Comparison of ENCODE assay signal across 25 mouse cellular contexts in genomic region chrX:106871894-106872293, GRCm38 (mm10). TPM values are rescaled to one million over a fixed set of nuclear protein-coding genes. Genes with fewer than 3 reads are reported as not detected.
DNase-seq lines count a peak whose midpoint lies in the region; ATAC-seq and TF ChIP-seq lines count a peak whose summit lies in the region.
"Had no signal": no experiment of that assay in that cellular context is flagged by ENCODE, and none has a peak within 500 bp of the region (broad histone marks: within the 10 kb centered on the region; RNA-seq: fewer than 3 reads in every experiment).

No protein-coding gene starts in this region.

- no peaks in the 10 kb centered on the region for H3K27me3 ChIP-seq in kidney, postnatal 0 days (ENCODE audit: insufficient read depth, low read length)
- H3K27me3 ChIP-seq in embryonic facial prominence, embryonic 14.5 days (replicated peaks; ENCODE audit: control insufficient read depth, insufficient read depth, low read length) = no peaks in the 10 kb centered on the region
- no peaks in the 10 kb centered on the region for H3K27me3 ChIP-seq in stomach, embryonic 15.5 days (replicated peaks)
- H3K27me3 ChIP-seq in heart, embryonic 12.5 days (replicated peaks) = no peaks in the 10 kb centered on the region
- H3K27me3 ChIP-seq in forebrain, embryonic 12.5 days = 0 out of 2 replicates have a peak, but pooled peaks cover 6% of the 10 kb centered on the region
- H3K27me3 ChIP-seq: liver, embryonic 13.5 days; midbrain, embryonic 15.5 days; neural tube, embryonic 12.5 days had no signal

- no peak overlapping the region for H3K4me3 ChIP-seq in kidney, postnatal 0 days (replicated peaks; ENCODE audit: low read depth, low read length)
- H3K4me3 ChIP-seq in embryonic facial prominence, embryonic 14.5 days (ENCODE audit: low read depth, low read length) = no peak overlapping the region
- H3K4me3 ChIP-seq in stomach, embryonic 15.5 days (replicated peaks) = no peak overlapping the region
- H3K4me3 ChIP-seq in heart, embryonic 12.5 days = no peak overlapping the region
- no peak overlapping the region for H3K4me3 ChIP-seq in forebrain, embryonic 12.5 days (replicated peaks)
- H3K4me3 ChIP-seq: heart, embryonic 10.5 days; hindbrain, embryonic 10.5 days; kidney, embryonic 15.5 days; liver, embryonic 13.5 days; midbrain, embryonic 15.5 days; neural tube, embryonic 12.5 days had no signal

- H3K9me3 ChIP-seq in kidney, postnatal 0 days (replicated peaks; ENCODE audit: low read length) = no peaks in the 10 kb centered on the region
- no peaks in the 10 kb centered on the region for H3K9me3 ChIP-seq in embryonic facial prominence, embryonic 14.5 days (ENCODE audit: control insufficient read depth, low read length)
- H3K9me3 ChIP-seq in stomach, embryonic 15.5 days = no peaks in the 10 kb centered on the region
- no peaks in the 10 kb centered on the region for H3K9me3 ChIP-seq in heart, embryonic 12.5 days (replicated peaks)
- no peaks in the 10 kb centered on the region for H3K9me3 ChIP-seq in forebrain, embryonic 12.5 days
- H3K9me3 ChIP-seq: heart, embryonic 10.5 days; hindbrain, embryonic 10.5 days; kidney, embryonic 15.5 days; liver, embryonic 13.5 days; midbrain, embryonic 15.5 days; neural tube, embryonic 12.5 days had no signal

- no peak overlapping the region for H3K4me2 ChIP-seq in kidney, postnatal 0 days (ENCODE audit: low read length)
- no peak overlapping the region for H3K4me2 ChIP-seq in embryonic facial prominence, embryonic 14.5 days (ENCODE audit: low read depth, low read length)
- H3K4me2 ChIP-seq in stomach, embryonic 15.5 days = no peak overlapping the region
- H3K4me2 ChIP-seq in heart, embryonic 12.5 days = no peak overlapping the region
- no peak overlapping the region for H3K4me2 ChIP-seq in forebrain, embryonic 12.5 days
- H3K4me2 ChIP-seq: kidney, embryonic 15.5 days; liver, embryonic 13.5 days; midbrain, embryonic 15.5 days; neural tube, embryonic 12.5 days had no signal

- 44% methylated on average over 3 of the region's 3 CpGs for WGBS in kidney, postnatal 0 days
- 21% methylated on average over 3 of the region's 3 CpGs for WGBS in embryonic facial prominence, embryonic 14.5 days
- WGBS in stomach, embryonic 15.5 days = 40% methylated on average over 3 of the region's 3 CpGs
- WGBS in heart, embryonic 12.5 days = 37% methylated on average over 3 of the region's 3 CpGs
- 40% methylated on average over 3 of the region's 3 CpGs for WGBS in forebrain, embryonic 12.5 days

- no peak for ATAC-seq in kidney, postnatal 0 days (replicated peaks; ENCODE audit: low FRiP score, low read depth)
- ATAC-seq in embryonic facial prominence, embryonic 14.5 days (ENCODE audit: low read depth) = peak; percentile 60; the same call in 1 of the 2 replicates
- ATAC-seq in stomach, embryonic 15.5 days (ENCODE audit: insufficient read depth, low FRiP score, low read depth) = no peak
- no peak for ATAC-seq in heart, embryonic 12.5 days (ENCODE audit: insufficient number of reproducible peaks, low FRiP score)
- no peak for ATAC-seq in forebrain, embryonic 12.5 days (ENCODE audit: low FRiP score)
- ATAC-seq: activated CD4-positive, CD25-positive, alpha-beta regulatory T cell, adult 4 months; forebrain, postnatal 0 days; intestine, postnatal 0 days; lung, postnatal 0 days; midbrain, embryonic 15.5 days had no signal

- no peak overlapping the region for H3K27ac ChIP-seq in kidney, postnatal 0 days
- peak overlapping the region; percentile 67 for H3K27ac ChIP-seq in embryonic facial prominence, embryonic 14.5 days (replicated peaks; ENCODE audit: low read depth, low read length)
- peak overlapping the region; percentile 36; the same call in 1 of the 2 replicates for H3K27ac ChIP-seq in stomach, embryonic 15.5 days
- H3K27ac ChIP-seq in heart, embryonic 12.5 days (ENCODE audit: poor library complexity, severe bottlenecking) = no peak overlapping the region
- H3K27ac ChIP-seq in forebrain, embryonic 12.5 days = no peak overlapping the region
- H3K27ac ChIP-seq: heart, embryonic 10.5 days; hindbrain, embryonic 10.5 days; kidney, embryonic 15.5 days; liver, embryonic 13.5 days; macrophage; midbrain, embryonic 15.5 days; neural tube, embryonic 12.5 days had no signal

- H3K9ac ChIP-seq in kidney, postnatal 0 days (ENCODE audit: low read depth, low read length) = no peak overlapping the region
- H3K9ac ChIP-seq in embryonic facial prominence, embryonic 14.5 days (ENCODE audit: low read depth, low read length) = no peak overlapping the region
- H3K9ac ChIP-seq in stomach, embryonic 15.5 days = no peak overlapping the region
- no peak overlapping the region for H3K9ac ChIP-seq in heart, embryonic 12.5 days
- no peak overlapping the region for H3K9ac ChIP-seq in forebrain, embryonic 12.5 days
- H3K9ac ChIP-seq: forebrain, postnatal 0 days; kidney, embryonic 15.5 days; liver, embryonic 13.5 days; midbrain, embryonic 15.5 days; neural tube, embryonic 12.5 days had no signal

- DNase-seq in kidney, postnatal 0 days (ENCODE audit: low spot score) = peak; percentile 41
- DNase-seq in kidney, adult 18-20 months = no peak
- DNase-seq in embryonic facial prominence, embryonic 14.5 days (ENCODE audit: low spot score) = peak; percentile 77
- DNase-seq in hindlimb bud, embryonic 11.5 days (ENCODE audit: extremely low spot score, low read depth, low spot score) = peak; percentile 16
- DNase-seq: adrenal gland, adult 8-10 months; cerebellum, adult 18-20 months; cerebellum, postnatal 14 days; forebrain, postnatal 0 days; left cerebral cortex, postnatal 4 days; liver, embryonic 13.5 days; right cerebral cortex, postnatal 14 days; thymus, postnatal 25 days had no signal

- no peak for TF ChIP-seq CTCF in kidney, postnatal 0 days (IDR thresholded peaks at IDR 0.05; ENCODE audit: low read depth)

- H3K36me3 ChIP-seq in kidney, postnatal 0 days (ENCODE audit: insufficient read depth, low read length) = no peaks in the 10 kb centered on the region
- no peaks in the 10 kb centered on the region for H3K36me3 ChIP-seq in embryonic facial prominence, embryonic 14.5 days (ENCODE audit: control insufficient read depth, insufficient read depth, low read length)
- H3K36me3 ChIP-seq in stomach, embryonic 15.5 days = no peaks in the 10 kb centered on the region
- no peaks in the 10 kb centered on the region for H3K36me3 ChIP-seq in heart, embryonic 12.5 days
- no peaks in the 10 kb centered on the region for H3K36me3 ChIP-seq in forebrain, embryonic 12.5 days (replicated peaks)
- H3K36me3 ChIP-seq: heart, embryonic 10.5 days; hindbrain, embryonic 10.5 days; kidney, embryonic 15.5 days; liver, embryonic 13.5 days; midbrain, embryonic 15.5 days; neural tube, embryonic 12.5 days had no signal

- no peaks in the 10 kb centered on the region for H3K4me1 ChIP-seq in kidney, postnatal 0 days (replicated peaks; ENCODE audit: insufficient read depth, low read length)
- no peaks in the 10 kb centered on the region for H3K4me1 ChIP-seq in embryonic facial prominence, embryonic 14.5 days (ENCODE audit: control insufficient read depth, insufficient read depth, low read length)
- H3K4me1 ChIP-seq in stomach, embryonic 15.5 days = no peaks in the 10 kb centered on the region
- H3K4me1 ChIP-seq in heart, embryonic 12.5 days (replicated peaks) = no peaks in the 10 kb centered on the region
- H3K4me1 ChIP-seq in forebrain, embryonic 12.5 days = no peaks in the 10 kb centered on the region
- H3K4me1 ChIP-seq: heart, embryonic 10.5 days; hindbrain, embryonic 10.5 days; kidney, embryonic 15.5 days; liver, embryonic 13.5 days; midbrain, embryonic 15.5 days; neural tube, embryonic 12.5 days had no signal

RNA-seq across cellular contexts. Expression of gene Rtl3, which starts 31.4 kb away (rescaled TPM):
- polyA plus RNA-seq in kidney, postnatal 0 days (2015; fragmentation: Nextera tagmentation; extraction: Ambion mirVana) = 0.36 and 0.71 TPM in 2 replicates
- polyA plus RNA-seq in embryonic facial prominence, embryonic 14.5 days (2014; fragmentation: Nextera tagmentation; extraction: Ambion mirVana) = 114 and 129 TPM in 2 replicates
- 35.5 and 40.4 TPM in 2 replicates for polyA plus RNA-seq in stomach, embryonic 15.5 days (2015; fragmentation: Nextera tagmentation; extraction: Ambion mirVana)
- 3.8 and 3.9 TPM in 2 replicates for polyA plus RNA-seq in heart, embryonic 12.5 days (2016; fragmentation: Nextera tagmentation; extraction: Ambion mirVana)
- polyA plus RNA-seq in forebrain, embryonic 12.5 days (2016; fragmentation: Nextera tagmentation; extraction: Ambion mirVana) = 2.4 and 3.6 TPM in 2 replicates
- polyA plus RNA-seq: activated CD4-positive, CD25-positive, alpha-beta regulatory T cell, adult 4 months; C2C12; macrophage had no signal

RNA-seq across cellular contexts. Expression of gene Lpar4, which starts 48.5 kb away (rescaled TPM):
- 11.3 and 11.9 TPM in 2 replicates for polyA plus RNA-seq in kidney, postnatal 0 days (2015; fragmentation: Nextera tagmentation; extraction: Ambion mirVana)
- polyA plus RNA-seq in embryonic facial prominence, embryonic 14.5 days (2014; fragmentation: Nextera tagmentation; extraction: Ambion mirVana) = 43.0 and 50.5 TPM in 2 replicates
- 16.2 and 17.4 TPM in 2 replicates for polyA plus RNA-seq in stomach, embryonic 15.5 days (2015; fragmentation: Nextera tagmentation; extraction: Ambion mirVana)
- polyA plus RNA-seq in heart, embryonic 12.5 days (2016; fragmentation: Nextera tagmentation; extraction: Ambion mirVana) = 7.1 and 7.5 TPM in 2 replicates
- 11.2 and 11.8 TPM in 2 replicates for polyA plus RNA-seq in forebrain, embryonic 12.5 days (2016; fragmentation: Nextera tagmentation; extraction: Ambion mirVana)
- polyA plus RNA-seq: macrophage had no signal

Comparison
In these comparisons a context has a peak if more than half of its experiments do, and no peak if none do; other contexts are left out.
1. H3K27ac ChIP-seq: peak in embryonic facial prominence, embryonic 14.5 days (single experiment) and stomach, embryonic 15.5 days (single experiment); none in kidney, postnatal 0 days (single experiment), heart, embryonic 12.5 days (single experiment) and forebrain, embryonic 12.5 days (single experiment).